Mouse (Mus musculus) frontal cortex, postnatal 14 days (tissue): Measurements from ENCODE around the gene Tmem114.

ENCODE experiments used
- DNase-seq, 2 experiments: peaks; one replicate each; pipeline ENCODE4 v3.0.0; 2022; ENCODE audit warnings: low spot score in 2 of 2

The Tmem114 gene

GRCm38 (mm10) chr16:8409197-8409596 is 15.7 kb downstream of the Tmem114 start:
- DNase-seq, result no peak

- DNase-seq, result peak; percentile 23 to 49
Observed at GRCm38 (mm10) chr16:8406708-8407107, 18.2 kb downstream of the Tmem114 start.

- no peak for DNase-seq
Observed at GRCm38 (mm10) chr16:8402663-8403062, 22.3 kb downstream of the Tmem114 start.

GRCm38 (mm10) chr16:8401171-8401955 is 23.6 kb downstream of the Tmem114 start:
- DNase-seq, result no peak

- DNase-seq, result no peak
Observed at GRCm38 (mm10) chr16:8399868-8400267, 25.1 kb downstream of the Tmem114 start.

- DNase-seq, result no peak
Observed at GRCm38 (mm10) chr16:8394946-8395345, 30.0 kb downstream of the Tmem114 start.

GRCm38 (mm10) chr16:8388491-8388890 is 36.4 kb downstream of the Tmem114 start:
- DNase-seq, result no peak

- DNase-seq, result no peak
Observed at GRCm38 (mm10) chr16:8386386-8386785, 38.5 kb downstream of the Tmem114 start.

GRCm38 (mm10) chr16:8385679-8386078 is 39.3 kb downstream of the Tmem114 start:
- no peak for DNase-seq

- no peak for DNase-seq
Observed at GRCm38 (mm10) chr16:8384772-8385171, 40.2 kb downstream of the Tmem114 start.

- DNase-seq, result no peak
Observed at GRCm38 (mm10) chr16:8383396-8383795, 41.5 kb downstream of the Tmem114 start.

GRCm38 (mm10) chr16:8363066-8363465 is 61.9 kb downstream of the Tmem114 start:
- DNase-seq, result no peak
